Mouse (Mus musculus): Measurements from ENCODE around the gene Gk5. TPM values are rescaled to one million over a fixed set of nuclear protein-coding genes. Genes with fewer than 3 reads are reported as not detected.
"Not testable (repeated sequence)": the region's sequence is repeated elsewhere in the genome, so short reads cannot be mapped to it uniquely, and the experiment has no call there.

Gene Gk5
- polyA plus RNA-seq, 1 experiment = 0.28 TPM

- no peaks in the 10 kb centered on the region for H3K27me3 ChIP-seq (replicated peaks)
- H3K4me1 ChIP-seq = peaks cover 3% of the 10 kb centered on the region; the same call in 1 of the 2 replicates
- TF ChIP-seq GATA1 (IDR thresholded peaks at IDR 0.05; ENCODE audit: borderline replicate concordance, low read length) (no peak), FLI1 (IDR thresholded peaks at IDR 0.05; ENCODE audit: low read length) (no peak)
- no peaks in the 10 kb centered on the region for H3K9me3 ChIP-seq
- H3K4me3 ChIP-seq (replicated peaks) = no peak overlapping the region
- peaks cover 3% of the 10 kb centered on the region for H3K36me3 ChIP-seq (replicated peaks; ENCODE audit: low read length)
These were observed 21.8 kb downstream of the Gk5 start for GRCm38 (mm10) chr9:96140931-96141330.

GRCm38 (mm10) chr9:96142499-96142898 lies 23.3 kb downstream of the Gk5 start:
- Histone ChIP-seq H3K4me1 (peaks cover 3% of the 10 kb centered on the region; the same call in 1 of the 2 replicates), H3K36me3 (replicated peaks; ENCODE audit: low read length) (peaks cover 3% of the 10 kb centered on the region), H3K4me3 (replicated peaks) (no peak overlapping the region), H3K9me3 (no peaks in the 10 kb centered on the region), H3K27me3 (replicated peaks) (no peaks in the 10 kb centered on the region)
- TF ChIP-seq GATA1 (IDR thresholded peaks at IDR 0.05; ENCODE audit: borderline replicate concordance, low read length) (no peak), FLI1 (IDR thresholded peaks at IDR 0.05; ENCODE audit: low read length) (no peak)

- TF ChIP-seq GATA1 (IDR thresholded peaks at IDR 0.05; ENCODE audit: borderline replicate concordance, low read length) = no peak
- no peak for TF ChIP-seq FLI1 (IDR thresholded peaks at IDR 0.05; ENCODE audit: low read length)
- Histone ChIP-seq H3K4me3 (replicated peaks) (no peak overlapping the region), H3K4me1 (peaks cover 3% of the 10 kb centered on the region; the same call in 1 of the 2 replicates), H3K9me3 (no peaks in the 10 kb centered on the region), H3K27me3 (replicated peaks) (no peaks in the 10 kb centered on the region), H3K36me3 (replicated peaks; ENCODE audit: low read length) (peaks cover 3% of the 10 kb centered on the region)
These were observed 24.5 kb downstream of the Gk5 start for GRCm38 (mm10) chr9:96143633-96144032.

GRCm38 (mm10) chr9:96144883-96145282 lies 25.7 kb downstream of the Gk5 start:
- H3K4me3 ChIP-seq (replicated peaks) = no peak overlapping the region
- H3K4me1 ChIP-seq = peaks cover 3% of the 10 kb centered on the region; the same call in 1 of the 2 replicates
- H3K9me3 ChIP-seq = no peaks in the 10 kb centered on the region
- H3K27me3 ChIP-seq (replicated peaks) = no peaks in the 10 kb centered on the region
- TF ChIP-seq GATA1 (IDR thresholded peaks at IDR 0.05; ENCODE audit: borderline replicate concordance, low read length) (no peak), FLI1 (IDR thresholded peaks at IDR 0.05; ENCODE audit: low read length) (no peak)
- peaks cover 3% of the 10 kb centered on the region for H3K36me3 ChIP-seq (replicated peaks; ENCODE audit: low read length)

GRCm38 (mm10) chr9:96152801-96153200 lies 33.6 kb downstream of the Gk5 start:
- H3K36me3 ChIP-seq (replicated peaks; ENCODE audit: low read length) = no peaks in the 10 kb centered on the region
- no peaks in the 10 kb centered on the region for H3K9me3 ChIP-seq
- no peaks in the 10 kb centered on the region for H3K4me1 ChIP-seq
- H3K27me3 ChIP-seq (replicated peaks) = no peaks in the 10 kb centered on the region
- no peak overlapping the region for H3K4me3 ChIP-seq (replicated peaks)
- no peak for TF ChIP-seq FLI1 (IDR thresholded peaks at IDR 0.05; ENCODE audit: low read length)
- TF ChIP-seq GATA1 (IDR thresholded peaks at IDR 0.05; ENCODE audit: borderline replicate concordance, low read length) = no peak

- TF ChIP-seq FLI1 (IDR thresholded peaks at IDR 0.05; ENCODE audit: low read length) (no peak), GATA1 (IDR thresholded peaks at IDR 0.05; ENCODE audit: borderline replicate concordance, low read length) (no peak)
- Histone ChIP-seq H3K36me3 (replicated peaks; ENCODE audit: low read length) (no peaks in the 10 kb centered on the region), H3K4me1 (peaks cover 10% of the 10 kb centered on the region), H3K4me3 (replicated peaks) (no peak overlapping the region), H3K27me3 (replicated peaks) (peaks cover 1% of the 10 kb centered on the region), H3K9me3 (no peaks in the 10 kb centered on the region)
These were observed 39.3 kb downstream of the Gk5 start for GRCm38 (mm10) chr9:96158431-96158830.

- peaks cover 10% of the 10 kb centered on the region for H3K4me1 ChIP-seq
- no peaks in the 10 kb centered on the region for H3K36me3 ChIP-seq (replicated peaks; ENCODE audit: low read length)
- no peaks in the 10 kb centered on the region for H3K9me3 ChIP-seq
- TF ChIP-seq FLI1 (IDR thresholded peaks at IDR 0.05; ENCODE audit: low read length) (no peak), GATA1 (IDR thresholded peaks at IDR 0.05; ENCODE audit: borderline replicate concordance, low read length) (no peak)
- H3K27me3 ChIP-seq (replicated peaks) = peaks cover 1% of the 10 kb centered on the region
- no peak overlapping the region for H3K4me3 ChIP-seq (replicated peaks)
These were observed 39.9 kb downstream of the Gk5 start for GRCm38 (mm10) chr9:96159047-96159446.

- Histone ChIP-seq H3K36me3 (replicated peaks; ENCODE audit: low read length) (no peaks in the 10 kb centered on the region), H3K9me3 (no peaks in the 10 kb centered on the region)
These were observed 41.6 kb downstream of the Gk5 start for GRCm38 (mm10) chr9:96160767-96161166.

GRCm38 (mm10) chr9:96162421-96162820 lies 43.3 kb downstream of the Gk5 start:
- Histone ChIP-seq H3K4me1 (peaks cover 14% of the 10 kb centered on the region), H3K27me3 (replicated peaks) (peaks cover 1% of the 10 kb centered on the region), H3K4me3 (replicated peaks) (no peak overlapping the region), H3K9me3 (no peaks in the 10 kb centered on the region), H3K36me3 (replicated peaks; ENCODE audit: low read length) (no peaks in the 10 kb centered on the region)
- TF ChIP-seq GATA1 (IDR thresholded peaks at IDR 0.05; ENCODE audit: borderline replicate concordance, low read length) (no peak), FLI1 (IDR thresholded peaks at IDR 0.05; ENCODE audit: low read length) (no peak)

More at GRCm38 (mm10) chr9:96160767-96161166, 41.6 kb downstream of the Gk5 start:
- Histone ChIP-seq H3K4me1 (peaks cover 10% of the 10 kb centered on the region), H3K27me3 (replicated peaks) (peaks cover 1% of the 10 kb centered on the region), H3K4me3 (replicated peaks) (no peak overlapping the region)
- TF ChIP-seq FLI1 (IDR thresholded peaks at IDR 0.05; ENCODE audit: low read length) = no peak
- TF ChIP-seq GATA1 (IDR thresholded peaks at IDR 0.05; ENCODE audit: borderline replicate concordance, low read length) = no peak

GRCm38 (mm10) chr9:96163443-96163842 lies 44.3 kb downstream of the Gk5 start:
- Histone ChIP-seq H3K9me3 (no peaks in the 10 kb centered on the region), H3K36me3 (replicated peaks; ENCODE audit: low read length) (no peaks in the 10 kb centered on the region), H3K4me1 (peaks cover 11% of the 10 kb centered on the region), H3K27me3 (replicated peaks) (peaks cover 1% of the 10 kb centered on the region), H3K4me3 (replicated peaks) (no peak overlapping the region)
- TF ChIP-seq FLI1 (IDR thresholded peaks at IDR 0.05; ENCODE audit: low read length) (no peak), GATA1 (IDR thresholded peaks at IDR 0.05; ENCODE audit: borderline replicate concordance, low read length) (no peak)

GRCm38 (mm10) chr9:96163983-96164382 lies 44.8 kb downstream of the Gk5 start:
- not testable (repeated sequence) for H3K4me1 ChIP-seq; H3K36me3 ChIP-seq (replicated peaks; ENCODE audit: low read length); H3K27me3 ChIP-seq (replicated peaks); H3K9me3 ChIP-seq; H3K4me3 ChIP-seq (replicated peaks)

All from megakaryocyte, embryonic 14.5 days (primary cell).